Mouse (Mus musculus) thymus, postnatal 25 days (tissue): ENCODE measurements around the gene Nrp1.

Source experiments
- DNase-seq: peaks from one replicate; pipeline ENCODE4 v3.0.0; 2022

Nrp1 gene

DNA sequence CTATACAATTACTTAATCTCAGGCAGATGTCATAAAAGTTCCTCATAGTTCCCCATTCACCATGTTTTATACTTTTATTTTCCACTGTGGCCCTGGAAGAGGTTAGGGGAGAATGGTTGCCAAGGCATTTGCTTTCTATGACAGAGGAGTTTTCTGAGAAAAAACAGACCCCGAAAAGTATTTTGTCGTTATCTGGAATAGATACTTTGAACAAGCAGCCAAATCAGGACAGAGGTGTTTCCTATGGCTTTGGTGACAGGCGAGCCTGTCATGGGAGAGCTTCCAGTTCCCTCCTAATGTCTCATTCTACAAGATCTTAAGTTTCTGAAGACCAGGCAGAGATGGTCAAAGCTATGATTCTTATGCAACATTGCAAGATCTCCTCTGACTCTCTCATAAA lies 13.4 kb downstream of the Nrp1 start:
- no peak for DNase-seq

DNA sequence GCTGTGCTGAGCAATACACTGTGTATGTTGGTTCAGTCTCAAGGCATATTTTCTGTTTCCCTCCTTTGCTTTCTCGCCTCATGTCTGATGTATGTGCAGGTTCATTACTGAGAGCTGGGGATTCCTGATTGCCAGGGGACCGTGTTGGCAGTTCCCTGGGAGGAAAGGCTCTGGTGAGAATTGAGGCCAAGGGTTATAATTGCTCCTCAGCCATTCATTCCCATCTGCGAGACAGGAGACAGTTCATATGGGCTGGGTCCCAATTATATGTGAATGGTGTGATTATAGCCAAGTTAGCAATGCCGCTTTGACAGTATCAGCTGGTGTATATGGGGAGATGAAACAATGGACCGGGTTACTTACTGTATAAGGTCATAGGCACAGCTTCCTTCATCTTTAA lies 14.3 kb downstream of the Nrp1 start:
- DNase-seq = no peak

DNA sequence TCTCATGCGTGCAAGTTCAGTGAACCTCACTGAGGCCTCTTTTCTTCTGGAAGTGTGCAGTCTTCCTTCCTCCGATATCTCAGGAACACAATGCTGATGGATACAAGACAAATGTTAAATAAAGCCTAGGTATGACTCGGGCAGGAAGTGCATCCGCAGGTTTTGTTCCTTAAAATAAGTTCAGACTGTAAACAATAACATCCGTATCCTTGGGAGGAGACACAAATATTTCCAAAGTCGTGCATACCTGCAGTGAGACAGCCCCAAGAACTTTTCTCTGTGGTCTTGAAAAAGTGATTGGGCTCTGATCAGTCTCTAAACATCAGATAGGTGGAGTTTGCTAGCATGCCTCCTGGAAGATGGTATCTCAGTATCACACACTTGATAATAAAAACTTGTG lies 15.0 kb downstream of the Nrp1 start:
- no peak for DNase-seq

DNA sequence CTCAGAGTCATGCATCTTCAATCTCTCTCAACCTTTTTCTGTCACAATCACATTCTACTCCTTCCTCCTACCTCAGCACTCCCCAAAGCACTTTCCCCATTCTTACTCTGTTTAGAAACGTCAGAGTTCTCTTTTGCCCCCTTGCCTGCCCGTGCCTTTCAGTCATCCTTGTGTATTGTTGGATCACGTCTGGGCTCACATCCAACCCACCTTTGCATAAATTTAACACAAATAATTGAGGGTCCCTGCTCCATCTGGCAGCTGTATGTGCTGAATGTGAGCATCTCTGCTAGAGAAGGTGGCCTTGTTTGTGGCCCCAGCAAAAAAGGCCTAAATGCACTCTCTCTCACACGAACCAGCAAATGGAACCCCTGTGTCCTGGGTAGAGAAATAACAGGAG lies 16.9 kb downstream of the Nrp1 start:
- no peak for DNase-seq

DNA sequence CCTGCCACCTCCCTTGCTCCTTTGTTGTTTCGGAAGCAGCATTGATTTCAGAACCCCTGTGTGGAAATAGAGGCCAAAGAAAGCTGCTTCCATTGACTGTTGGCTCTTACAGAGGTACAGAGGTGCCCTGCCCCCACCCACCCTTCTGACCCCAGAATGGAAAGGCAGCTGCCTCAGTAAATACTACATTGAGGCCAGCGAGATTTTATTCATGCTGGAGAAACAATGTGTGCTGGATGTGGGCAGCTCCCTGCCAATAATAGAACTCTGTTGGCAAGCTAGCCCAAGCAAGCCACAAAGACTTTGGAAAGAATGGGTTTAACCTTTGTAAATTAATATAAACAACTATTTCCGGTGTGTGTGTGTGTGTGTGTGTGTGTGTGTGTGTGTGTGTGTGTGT lies 24.8 kb downstream of the Nrp1 start:
- DNase-seq = no peak

DNA sequence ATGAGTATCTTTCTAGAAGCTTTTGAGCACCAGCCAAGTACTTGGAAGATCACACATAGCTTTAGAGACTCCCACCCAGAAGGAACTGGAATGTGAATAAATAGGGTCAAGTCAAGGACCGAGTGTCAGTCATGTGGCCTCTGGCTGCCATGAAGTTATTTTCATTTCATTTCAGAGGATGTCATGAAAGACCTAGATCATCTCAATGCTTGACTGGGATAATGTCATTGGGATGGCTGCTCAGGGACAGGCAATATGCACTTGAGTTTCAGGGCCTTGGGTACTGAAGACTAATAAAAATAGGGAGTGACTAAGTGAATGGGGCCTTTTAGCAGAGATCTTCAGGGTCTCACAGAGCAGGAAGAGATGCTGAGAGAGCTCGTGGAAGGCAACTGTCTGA lies 26.0 kb downstream of the Nrp1 start:
- DNase-seq = no peak

DNA sequence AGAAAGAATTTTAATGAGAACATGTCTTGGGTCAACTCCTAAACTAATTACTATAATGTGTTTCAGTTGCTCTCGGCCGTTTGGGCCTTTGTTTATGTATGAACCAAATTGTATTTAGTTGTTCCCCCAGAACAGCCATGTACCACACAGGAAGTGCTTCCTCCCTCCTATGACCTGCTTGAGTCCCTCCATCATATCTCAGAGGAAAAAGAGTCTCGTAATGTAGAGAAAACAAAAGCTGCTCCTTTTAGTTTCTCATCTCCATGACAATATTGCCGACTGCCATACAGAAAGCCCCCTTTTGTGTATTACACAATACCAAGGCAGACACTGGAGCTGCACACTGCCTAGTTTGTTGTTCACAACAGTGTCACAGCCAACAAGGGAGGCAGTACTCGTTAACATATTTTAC lies 26.5 kb downstream of the Nrp1 start:
- DNase-seq = no peak

DNA sequence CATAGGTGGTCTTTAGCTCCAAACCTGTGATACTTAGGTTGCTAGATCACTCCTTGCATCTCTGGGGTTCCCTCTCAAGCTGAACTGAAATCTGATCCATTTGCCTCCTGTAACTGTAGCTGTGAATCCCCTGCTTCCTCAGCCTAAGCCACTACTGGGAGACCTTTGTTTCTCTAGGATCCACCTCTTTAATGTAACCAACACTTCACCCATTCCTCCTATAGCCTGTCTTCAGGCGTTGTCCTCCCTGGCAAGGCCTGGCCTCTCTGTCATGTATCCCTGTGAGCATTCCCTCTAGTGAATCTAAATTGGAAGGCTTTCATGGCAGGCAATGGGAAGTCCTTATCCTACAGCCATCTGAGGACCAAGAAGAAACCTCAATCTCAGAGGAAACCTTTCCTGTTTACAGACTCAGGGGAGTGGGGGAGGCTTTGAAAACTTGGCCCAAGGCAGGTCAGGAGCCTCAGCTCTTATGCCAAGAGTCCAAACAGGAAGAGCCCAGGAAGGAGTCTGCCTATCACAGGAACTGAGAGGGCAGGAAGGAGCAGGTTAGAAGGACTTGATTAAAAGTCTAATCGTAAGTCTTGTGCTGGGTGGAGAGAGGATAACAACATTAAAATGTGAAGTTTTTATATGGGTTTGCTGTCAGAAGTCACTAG lies 28.7 kb downstream of the Nrp1 start:
- no peak for DNase-seq

DNA sequence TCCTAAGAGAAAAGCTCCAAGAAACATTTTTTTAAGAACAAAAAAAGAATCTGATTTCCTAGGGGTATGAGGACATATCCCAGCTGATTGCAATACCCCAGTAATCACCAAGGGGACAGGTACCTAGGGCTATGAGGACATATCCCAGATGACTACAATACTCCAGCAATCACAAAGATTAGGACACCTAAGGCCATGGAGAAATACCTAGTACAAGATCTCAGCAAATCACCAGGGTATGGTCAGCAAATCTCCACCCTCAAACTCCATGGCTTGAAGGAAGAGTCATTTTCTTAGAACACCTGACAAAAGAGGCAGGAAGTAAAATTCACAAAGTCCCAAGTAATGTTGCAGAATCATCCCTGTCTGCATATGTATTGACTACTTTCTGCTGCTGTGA lies 32.4 kb downstream of the Nrp1 start:
- DNase-seq = no peak

DNA sequence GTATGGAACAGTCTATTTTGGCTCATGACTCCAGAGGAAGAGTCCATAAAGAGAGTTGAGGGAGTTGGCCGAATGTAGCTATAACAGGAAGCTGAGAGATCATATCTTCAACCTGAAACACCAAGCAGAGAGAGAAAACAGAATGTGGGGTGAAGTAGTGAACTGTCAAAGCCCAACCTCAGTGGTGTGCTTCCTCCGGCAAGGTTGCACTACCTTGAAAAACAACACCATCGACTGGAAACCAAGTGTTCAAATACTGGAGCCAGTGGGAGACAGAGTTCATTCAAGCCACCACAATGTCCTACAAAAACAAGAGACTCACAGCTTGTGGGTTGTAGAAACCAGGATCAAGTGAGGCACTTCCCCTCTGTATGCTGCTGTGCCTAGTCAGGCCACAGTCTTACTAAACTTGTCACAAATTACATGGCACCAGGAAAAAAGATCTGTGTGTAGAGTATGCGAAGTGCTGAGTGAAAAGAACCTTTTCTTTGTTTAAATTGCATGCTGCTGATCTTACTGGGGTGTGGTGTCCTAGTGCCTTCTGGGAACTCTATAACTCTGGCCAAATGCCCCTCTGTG lies 32.9 kb downstream of the Nrp1 start:
- DNase-seq = peak; percentile 52

DNA sequence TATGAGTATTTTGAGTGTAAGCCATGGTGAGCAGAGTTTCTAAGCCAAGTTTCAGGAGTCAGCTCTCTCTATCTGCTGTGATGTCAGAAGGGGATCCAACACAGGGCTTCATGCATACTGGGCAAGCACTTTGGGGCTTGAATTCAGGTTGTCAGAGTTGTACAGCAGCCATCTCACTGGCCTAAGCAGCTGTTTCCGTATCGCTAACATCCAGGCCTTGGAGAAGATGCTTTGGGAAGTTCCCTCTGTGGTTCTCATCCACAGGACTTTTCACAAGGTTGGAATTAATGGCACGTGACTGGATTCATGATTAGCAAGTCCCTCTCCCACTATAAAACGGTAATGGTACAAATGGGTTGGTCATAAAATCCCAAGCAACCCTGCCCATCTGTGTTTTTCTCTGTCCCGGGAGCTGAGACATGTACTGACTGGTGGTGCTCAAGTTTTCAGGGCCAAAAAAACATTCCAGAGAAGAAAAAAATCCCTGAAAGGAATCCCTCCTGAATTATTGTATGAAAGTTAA lies 36.3 kb downstream of the Nrp1 start:
- DNase-seq = no peak

DNA sequence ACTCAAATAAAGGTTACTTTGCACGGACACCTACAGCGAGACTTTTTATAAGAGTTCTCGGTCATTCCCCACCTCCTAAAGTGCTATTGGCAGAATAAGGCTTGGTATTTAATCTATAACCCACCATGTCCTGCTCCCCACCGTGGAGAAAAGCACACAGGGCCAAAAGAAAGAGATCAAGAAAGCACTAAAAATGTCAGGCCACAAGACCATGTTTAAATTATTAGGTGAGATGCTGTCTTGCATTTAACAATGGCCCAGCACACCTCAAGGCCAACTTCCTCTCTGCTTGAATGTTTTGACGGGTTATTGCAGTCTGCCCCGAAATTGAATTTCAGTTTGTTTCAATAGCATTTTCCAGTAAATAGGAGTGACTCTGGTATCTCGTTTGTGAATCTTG lies 38.6 kb downstream of the Nrp1 start:
- DNase-seq = no peak

DNA sequence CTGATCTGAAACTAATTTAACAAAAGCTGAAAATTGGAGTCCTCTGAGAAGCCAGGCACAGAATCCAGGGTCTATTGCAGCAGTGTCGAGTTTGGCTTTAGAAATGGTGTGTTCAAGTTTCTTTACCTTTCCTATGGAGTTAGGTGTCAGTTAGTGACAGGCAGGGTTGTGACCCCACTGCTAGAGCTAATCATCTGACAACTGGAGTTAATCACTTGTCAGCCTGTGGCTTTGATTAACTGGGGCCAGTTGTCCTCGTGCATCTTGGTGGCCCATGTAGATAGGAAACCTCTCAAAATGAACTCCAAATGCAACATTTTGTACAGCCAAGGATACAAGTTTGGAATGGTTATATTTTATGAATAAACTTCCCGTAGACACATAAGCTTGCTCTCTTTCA lies 39.0 kb downstream of the Nrp1 start:
- DNase-seq = no peak

DNA sequence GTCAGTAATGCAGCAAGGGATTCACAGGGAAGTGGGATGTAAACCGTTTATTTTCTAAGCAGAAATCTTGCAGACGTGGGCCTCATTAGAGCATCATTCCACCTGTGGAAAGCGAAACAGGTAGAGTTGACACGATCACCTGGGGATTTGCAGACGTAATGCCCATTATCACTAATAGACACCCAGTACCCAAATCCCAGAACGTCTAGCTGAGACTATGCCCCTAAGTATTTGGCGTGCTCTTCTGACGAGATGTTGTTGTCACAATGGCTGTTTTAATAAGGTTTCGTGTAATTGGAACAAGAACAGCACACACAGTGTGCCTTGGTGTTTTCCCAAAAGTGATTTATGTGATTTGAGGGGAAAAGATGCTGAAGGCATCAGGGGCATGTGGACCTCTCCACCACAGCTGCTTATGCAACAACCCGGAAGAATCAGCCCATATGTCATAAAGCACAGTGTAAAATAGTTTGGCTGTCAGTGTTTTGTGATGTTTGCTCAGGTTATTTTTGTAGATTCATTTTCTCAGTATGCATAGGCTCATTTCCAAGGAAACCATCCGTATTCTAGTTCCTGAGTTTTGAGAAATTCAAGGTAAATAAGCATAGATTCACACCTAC lies 40.2 kb downstream of the Nrp1 start:
- DNase-seq = no peak

DNA sequence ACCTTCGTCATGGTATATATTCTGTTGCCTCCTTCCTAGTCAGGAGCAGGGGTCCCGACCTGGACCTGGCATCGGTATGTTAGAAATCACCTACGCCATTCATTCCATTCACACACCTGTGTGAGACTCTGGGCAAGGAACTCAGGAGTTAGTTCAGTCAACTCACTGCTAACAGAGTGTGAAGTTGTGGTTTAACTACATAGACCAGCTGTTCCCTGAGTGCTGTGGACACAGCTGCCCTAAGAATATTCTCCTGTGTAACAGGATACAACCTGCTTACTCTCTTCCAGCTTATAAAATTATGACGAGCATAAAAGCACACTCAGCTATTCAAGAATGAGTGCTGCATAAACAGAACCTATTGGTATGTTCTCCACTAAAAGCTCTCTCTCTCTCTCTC lies 41.9 kb downstream of the Nrp1 start:
- DNase-seq = no peak

DNA sequence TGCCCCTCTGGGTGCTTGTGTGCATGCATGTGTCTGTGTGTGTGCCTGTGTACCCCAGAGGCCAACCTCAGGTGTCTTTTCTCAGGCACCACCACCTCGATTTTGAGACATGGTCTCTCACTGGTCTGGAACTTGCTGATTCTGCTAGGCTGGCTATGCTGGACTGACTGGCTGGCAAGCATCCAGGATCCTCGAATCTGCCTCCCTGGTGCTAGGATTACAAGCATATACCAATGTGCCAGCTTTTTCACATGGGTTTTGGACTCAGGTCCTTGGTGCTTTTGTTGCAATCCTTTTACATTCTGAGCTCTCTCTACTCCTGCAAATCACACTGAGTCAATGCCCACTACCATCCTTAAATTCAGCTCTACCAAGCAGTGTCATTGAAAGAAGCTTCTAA lies 46.5 kb downstream of the Nrp1 start:
- no peak for DNase-seq

DNA sequence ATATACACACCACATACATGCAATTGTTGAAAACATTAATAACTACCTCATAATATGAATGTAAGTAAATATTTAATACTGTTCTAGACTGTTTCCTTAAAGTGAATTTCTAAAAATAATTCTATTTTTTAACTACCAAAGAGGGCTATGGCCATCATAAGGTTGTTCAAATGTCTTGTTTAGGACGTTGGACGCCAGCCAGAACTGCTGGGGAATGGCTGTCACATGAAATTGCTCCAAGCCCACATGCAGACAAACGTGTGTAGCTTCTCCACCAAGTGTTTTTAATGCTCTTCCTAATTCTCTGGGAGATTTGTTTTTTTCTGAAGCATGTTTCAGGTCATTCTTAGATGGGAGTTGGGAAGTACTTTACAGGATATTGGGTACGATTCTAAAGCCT lies 55.0 kb downstream of the Nrp1 start:
- DNase-seq = no peak

DNA sequence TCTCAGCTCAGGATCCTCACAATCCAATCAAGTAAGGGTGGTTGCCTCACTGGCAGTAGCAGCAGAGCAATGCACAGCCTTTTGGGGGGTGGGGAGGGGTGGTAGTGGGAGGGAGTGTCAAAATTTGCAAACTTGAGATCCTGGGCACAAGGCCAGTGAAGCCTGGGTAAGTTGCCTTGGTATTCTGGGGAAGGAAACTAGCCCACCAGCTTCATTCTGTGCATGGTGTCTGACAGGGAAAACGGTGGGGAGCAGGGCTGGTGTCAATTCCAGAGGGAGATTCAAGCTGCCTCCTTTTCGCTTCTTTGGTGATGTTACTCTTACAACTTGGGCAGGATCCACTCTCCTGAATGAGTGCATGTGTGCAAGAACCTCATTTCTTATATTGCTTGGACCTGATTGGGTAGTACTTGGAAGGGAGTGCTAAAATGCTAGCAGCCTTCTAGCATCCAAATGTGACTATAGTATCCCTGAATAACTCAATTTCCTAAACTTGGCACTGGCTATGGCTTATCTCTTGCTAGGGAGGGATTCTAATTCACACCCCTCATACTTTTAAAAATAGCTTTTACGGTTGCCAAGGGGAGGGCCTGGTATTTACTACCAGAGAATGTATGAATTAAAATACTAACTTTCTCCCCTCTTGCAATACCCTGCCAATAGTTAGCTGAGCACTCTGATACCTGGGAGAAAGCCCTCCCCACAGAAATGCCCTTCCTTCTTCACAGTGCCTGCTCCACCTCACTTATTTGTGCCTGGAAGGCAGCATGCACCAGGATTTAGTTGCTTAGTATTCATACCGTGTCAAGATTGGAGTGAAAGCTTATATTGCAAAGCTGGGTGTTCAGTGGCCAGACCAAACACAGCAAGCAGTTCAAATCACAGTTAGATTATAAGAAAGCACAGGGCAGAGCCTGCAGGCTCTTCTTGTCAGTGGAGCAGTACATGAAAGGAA lies 57.6 kb downstream of the Nrp1 start:
- DNase-seq = no peak

DNA sequence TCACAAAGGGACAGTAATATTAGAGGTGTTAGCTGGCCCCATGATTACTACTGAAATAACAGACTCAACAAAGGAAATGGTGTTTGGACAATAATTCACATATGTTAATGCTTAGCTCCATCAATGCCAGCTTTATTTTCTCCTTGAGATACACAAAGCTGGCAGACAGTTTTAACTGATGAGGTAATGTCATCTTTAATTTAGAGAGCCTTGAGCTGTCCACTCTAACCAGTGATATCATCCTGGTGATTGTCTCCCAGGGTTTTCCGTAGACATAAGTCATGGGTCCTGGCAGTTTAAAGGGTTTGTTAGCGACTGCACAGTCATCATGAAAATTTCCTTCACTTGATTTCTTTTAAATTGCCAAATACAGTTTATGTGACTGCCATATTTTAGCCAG lies 58.5 kb downstream of the Nrp1 start:
- no peak for DNase-seq

DNA sequence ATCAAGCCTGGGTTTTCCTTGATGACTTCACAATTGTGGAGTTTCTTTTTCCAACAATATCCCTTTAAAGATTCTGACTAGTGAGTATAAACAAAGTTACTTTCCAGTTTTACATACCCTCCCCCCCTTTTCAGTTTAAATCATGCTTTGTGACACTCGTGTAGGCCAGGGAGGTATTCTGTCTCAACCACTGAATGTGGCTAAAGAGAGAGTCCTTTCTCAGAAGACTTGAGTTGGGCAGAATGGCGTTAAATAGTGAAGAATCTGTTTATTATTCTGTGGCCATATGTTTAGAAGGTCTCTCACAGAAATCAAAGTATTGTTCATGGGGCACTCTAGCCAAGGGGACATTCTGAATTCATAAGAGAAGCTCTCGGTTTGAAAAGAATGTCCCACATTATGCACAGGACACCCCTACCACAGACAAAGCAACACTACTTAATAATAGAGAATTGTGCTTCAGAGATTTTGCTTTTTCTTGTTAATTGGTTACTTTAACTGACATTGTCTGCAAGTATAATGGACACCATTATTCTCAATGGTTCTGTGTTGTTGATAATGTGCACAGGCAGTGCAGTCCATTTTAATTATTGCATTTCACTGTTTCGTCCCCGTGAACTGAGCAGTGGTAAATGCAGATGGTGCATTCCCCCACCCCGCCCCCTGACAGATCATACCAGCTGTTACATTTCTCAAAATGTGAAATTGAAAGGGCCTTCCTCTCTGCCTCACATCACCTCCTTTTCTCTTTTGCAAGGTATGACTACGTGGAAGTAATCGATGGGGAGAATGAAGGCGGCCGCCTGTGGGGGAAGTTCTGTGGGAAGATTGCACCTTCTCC lies 59.8 kb downstream of the Nrp1 start:
- DNase-seq = peak; percentile 4

DNA sequence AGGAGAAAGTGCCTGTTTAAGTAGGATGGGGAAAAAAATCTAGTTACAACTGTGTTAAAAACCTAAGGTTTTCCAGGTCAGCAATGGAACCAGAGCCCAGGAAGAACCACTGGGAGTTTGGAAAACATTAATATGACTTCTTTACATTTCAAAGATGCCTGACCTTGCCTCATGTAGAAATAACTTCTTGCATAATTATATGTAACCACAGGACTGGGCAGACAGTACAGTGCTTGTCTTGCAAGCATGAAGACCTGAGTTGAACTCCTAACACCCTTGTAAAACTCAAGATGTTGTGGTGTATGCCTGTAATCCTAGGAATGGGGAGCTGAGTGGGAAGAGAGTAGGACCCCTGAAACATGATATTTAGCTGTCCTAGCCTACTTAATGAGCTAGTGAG lies 61.6 kb downstream of the Nrp1 start:
- DNase-seq = no peak

DNA sequence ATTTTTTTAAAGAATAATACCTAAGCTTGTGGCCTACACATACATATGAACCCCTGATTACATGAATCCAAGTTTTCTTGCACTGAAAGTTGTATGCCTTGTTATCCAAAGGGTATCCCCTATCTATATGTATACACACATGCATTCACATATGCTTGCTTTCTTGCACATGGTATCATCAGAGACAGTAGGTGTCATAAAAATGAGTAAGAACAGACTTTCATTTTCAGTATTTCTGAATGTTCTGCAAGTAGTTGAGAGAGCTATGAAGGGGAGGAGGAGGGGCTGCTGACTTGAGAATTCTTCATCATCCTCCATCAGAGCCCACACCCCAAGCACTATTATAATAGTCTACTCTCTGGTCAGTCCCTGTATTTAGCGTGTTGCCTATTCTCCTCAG lies 62.0 kb downstream of the Nrp1 start:
- no peak for DNase-seq

DNA sequence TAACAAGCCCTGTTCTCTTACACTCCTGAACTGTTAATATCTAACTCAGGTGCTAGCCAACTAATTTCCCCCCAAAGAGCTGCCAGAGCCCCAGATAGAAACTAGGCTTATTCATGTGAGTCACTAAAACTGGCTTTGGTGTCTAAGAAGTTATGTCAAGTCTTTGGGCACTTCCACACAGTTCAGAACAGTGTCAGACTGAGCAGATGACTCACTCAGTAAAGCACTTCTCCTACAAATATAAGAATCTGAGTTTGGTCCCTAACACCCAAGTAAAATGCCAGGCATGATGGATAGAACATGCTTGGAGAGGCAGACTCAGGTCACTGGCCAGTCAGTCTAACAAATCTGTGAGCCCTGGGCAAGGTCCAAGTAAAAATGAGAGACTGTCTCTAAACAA lies 65.4 kb downstream of the Nrp1 start:
- DNase-seq = no peak
